Mouse (Mus musculus): Measurements from ENCODE around the gene Cadm2.

Gene Cadm2

DNA sequence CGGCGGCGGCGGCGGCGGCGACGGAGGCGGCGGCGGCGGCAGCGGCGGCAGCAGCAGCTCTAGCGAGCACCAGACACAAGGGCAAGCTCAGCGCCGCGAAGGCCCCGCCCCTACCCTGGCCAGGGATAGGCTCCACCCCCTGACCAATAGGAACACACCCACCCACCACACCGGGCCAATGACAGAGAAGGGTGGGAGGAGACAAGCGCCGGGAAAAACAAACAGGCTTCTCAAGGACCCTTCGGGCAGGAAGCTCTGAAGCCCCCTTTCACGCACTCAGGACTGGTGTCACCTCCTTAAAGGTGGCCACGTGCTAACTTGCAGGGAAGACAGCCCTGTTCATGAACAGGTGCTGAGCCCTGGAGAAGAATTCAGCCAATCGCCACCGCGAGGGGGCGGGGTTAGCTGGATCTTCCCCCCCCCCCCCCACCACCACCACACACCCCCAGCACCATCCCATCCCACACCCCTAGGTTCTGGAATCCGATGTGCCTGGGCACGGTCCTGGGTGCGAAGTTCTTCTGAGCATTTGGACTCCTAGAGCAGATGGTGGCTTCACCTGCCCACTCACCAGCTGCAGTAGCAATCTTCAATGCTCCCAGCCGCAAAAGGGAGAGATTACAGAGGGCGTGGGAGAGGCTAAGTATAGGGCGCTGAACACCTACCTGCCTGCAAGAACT, at the start of gene Cadm2:
Gene Cadm2, minus strand, starts transcription at position 83 of the 680 bp plus-strand sequence.
- DNase-seq (ENCODE audit: low read depth, low spot score): peak; percentile 90

DNA sequence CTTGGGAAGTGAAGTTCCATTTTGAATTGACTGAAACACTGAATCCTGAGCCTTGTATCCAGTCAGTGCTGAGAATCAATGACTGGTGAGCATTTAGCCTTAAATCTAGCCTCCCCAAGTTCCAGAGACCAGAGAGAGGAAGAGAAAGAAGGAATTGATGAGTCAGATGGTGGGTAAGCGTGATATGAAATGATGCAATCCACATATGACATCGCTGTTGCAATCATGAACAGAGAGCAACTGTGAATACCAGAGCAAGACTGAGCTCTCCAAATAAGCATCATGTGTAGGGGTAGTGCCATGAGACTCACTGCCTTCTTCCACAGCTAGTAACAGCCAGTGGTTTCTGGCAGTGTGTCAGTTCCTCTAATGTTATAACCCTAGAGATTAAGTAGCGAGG, 26.2 kb upstream of the Cadm2 start:
- no peak for DNase-seq (ENCODE audit: low read depth, low spot score)

DNA sequence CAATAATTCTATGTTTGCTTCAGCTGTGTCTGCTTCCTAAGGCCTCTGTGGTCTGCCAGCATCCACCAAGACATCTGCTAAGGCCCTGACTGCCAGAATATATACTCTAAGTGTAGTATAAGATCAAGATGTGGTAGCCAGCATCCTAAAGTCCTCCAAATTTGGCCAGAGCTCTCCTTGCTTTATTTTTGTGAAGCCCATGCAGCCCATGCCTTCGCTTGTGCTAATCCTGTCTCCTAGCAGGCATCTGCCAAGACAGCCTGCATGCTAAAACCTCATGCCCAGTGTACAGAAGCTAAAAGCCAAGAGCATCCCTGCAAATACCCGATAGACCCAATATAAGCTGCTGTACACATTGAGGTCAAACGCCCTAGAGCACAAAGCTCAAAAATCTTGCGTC, 22.9 kb upstream of the Cadm2 start:
- DNase-seq (ENCODE audit: low read depth, low spot score): no peak

DNA sequence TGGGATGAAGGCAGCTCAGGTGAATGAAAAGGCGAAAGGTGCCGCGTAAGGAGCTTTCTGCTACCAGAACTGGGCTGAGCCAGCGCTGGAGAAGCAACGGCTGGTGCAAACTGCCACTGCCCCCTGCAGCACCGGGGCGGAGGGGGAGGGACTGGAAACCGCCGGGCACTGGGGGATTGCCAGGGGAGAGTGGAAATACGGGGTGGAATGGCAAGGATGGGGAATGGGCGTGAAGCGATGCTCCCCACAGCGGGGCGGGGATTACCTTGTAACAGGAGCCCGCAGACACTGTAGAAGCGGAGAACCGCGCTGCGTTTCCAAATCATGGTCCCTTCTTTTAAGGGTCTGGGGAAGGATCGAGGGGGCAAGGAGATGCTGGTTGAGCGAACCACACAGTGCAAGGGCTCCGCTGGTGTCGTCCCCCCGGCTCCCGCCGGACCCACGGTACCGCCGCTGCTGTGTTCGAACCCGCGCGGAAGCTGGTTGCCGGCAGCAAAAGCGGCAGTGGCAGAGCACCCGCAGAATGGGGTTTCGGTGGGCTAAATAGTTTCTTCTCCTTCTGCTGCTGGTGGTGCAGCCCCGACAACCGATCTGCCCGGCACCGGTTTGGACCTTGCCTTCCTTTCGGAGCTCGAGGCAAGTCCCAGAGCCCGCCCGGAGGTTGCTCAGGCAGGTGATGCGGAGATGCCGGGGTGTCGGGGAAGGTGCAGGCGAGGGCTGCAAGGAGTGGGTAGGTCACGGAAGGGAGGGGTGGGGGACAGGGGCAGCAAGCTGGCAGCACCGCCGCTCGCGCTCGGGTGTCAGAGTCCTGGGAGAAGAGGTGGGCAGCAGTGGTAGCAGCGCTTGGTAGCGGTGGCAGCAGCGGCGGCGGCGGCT, 564 bp downstream of the Cadm2 start:
- DNase-seq (ENCODE audit: low read depth, low spot score): peak; percentile 75

DNA sequence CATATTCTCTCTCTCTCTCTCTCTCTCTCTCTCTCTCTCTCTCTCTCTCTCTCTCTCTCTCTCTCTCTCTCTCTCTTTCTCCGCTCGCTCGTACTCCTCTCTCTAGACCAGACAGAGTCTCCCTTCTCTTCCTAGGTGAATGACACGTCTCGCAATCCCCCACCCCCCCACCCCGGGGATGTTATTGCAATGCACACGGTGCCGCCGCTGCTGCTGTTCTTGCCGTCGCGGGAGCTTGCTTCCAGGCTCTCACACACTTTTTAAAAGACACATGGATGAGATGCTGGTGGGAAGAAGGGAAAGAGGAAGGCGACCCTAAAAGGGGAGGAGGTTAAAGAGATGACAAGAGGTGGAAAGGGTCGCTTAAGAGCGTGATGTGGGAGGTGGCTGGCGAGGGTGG, 1.3 kb downstream of the Cadm2 start:
- DNase-seq (ENCODE audit: low read depth, low spot score): no peak

DNA sequence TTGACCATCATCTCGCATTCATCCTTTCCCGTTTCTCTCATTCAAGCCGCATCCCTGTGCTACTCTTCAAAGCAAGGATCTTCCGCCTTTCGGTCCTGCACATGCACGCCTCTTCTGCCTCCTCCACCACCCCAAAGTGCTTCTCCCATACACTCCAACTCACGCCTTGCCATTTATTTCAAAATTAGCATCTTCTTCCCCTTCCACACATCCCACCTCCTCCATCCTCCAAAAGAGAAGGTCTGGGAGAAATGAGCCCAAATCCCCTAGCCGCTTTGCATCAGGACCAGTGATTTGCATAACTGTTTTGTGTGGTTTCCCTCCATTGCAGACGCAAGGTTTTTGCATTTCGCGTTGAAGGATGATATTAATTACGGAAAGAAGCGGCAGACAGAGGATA, 1.9 kb downstream of the Cadm2 start:
- no peak for DNase-seq (ENCODE audit: low read depth, low spot score)

DNA sequence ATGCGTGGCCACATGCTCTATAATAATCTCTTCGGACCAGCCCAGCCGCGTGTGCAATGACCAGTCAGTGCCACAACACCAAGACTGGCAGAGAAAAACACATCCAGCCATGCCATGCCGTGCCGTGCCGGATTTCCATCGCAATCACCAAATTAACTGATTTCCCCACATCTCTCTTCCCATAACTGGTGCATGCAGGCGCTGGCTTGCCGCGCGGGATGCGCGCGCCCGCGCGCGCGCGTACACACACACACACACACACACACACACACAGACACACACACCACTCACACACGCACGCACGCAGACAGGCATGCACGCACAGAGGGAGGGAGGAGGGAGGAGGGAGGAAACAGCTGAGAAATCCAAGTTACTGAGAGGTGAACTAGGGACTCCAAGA, 2.9 kb downstream of the Cadm2 start:
- peak; percentile 72 for DNase-seq (ENCODE audit: low read depth, low spot score)

DNA sequence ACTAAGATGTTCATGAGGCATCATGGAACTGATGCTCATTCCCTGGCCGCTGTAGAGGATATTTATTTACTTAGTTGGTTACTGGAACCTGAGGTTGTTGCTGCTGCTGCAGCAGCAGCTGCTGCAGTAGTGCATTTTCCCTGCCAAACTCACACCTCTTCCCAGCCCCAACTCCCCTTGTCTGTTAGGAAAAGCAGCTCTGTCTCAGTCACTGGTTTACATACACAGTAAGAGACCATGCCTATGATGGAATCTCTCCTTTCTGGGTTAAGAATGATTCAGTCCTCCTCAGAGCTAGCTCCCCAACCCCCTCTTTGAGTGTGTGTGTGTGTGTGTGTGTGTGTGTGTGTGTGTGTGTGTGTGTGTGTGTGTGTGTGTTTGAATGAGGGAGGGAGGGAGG, 3.5 kb downstream of the Cadm2 start:
- no peak for DNase-seq (ENCODE audit: low read depth, low spot score)

DNA sequence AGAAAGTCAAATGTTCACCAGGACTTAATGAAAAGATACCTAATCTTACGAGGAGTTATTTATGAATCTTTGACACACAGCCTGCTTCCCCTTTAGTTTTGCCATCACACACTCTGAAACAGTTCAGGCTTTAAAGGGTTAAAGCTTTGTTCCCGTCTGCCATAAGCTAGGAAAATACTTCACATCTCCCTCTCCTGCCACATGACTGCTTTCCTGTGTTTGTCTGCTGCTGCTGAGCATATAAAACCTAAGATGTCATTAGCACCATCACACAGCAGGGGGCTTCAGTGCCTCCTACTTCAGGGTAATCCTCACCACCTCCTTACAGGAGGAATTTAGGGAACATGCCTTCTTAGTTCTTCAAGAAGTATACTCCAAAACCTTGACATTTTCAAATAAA, 6.8 kb downstream of the Cadm2 start:
- no peak for DNase-seq (ENCODE audit: low read depth, low spot score)

DNA sequence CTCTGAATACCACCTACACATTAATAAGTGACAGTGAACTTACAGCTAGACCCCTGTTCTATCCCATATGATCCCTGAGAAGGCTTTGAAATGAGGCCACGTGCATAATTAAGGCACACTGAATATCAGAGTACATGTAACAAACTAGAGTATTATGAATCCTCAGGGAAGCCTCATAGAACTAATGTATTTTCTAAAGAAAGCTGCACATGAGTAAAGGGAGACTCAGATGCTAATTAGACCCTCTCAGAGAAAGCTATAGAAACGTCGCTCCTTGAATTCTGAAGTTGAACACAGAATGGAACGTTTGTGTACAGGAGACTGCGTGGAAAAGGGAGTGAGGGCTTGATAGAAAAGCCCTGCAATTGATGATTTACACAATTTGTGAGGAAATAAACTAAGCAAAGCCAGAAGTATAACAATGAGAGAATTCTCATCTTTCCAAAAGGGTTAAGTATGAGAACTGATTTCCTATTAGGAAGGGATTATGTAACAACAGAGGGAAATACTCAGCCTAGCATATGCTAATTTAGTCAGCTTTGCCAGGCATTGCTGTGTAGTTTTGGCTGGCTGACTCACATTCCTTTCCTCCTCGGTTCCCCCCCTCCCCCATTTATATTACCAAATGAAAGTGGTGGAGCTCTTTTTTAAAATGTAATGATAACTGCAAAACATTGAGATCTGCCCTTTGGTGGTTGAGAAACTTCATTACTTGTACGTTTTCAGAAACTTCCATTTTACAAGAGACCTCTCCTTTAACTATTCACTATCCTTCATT, 9.6 kb downstream of the Cadm2 start:
- DNase-seq (ENCODE audit: low read depth, low spot score): no peak

DNA sequence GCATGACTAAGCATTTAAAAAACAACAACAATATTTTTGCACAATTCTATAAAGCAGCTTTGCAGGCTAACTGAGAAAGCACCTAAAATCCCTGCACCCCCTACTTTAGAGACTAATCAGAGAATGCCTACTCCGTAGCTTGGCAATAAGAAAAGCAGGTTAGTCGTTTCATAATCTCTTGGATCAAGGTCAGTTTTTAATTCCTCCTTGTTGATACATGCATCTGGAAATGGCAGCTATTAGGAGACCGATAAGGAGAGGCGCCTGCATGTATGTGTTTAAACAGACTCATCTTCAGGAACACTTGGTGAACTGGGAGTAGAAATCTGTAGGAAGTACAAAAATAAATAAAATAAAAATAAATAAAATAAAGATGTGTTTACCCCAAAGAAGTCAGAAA, 11.6 kb downstream of the Cadm2 start:
- DNase-seq (ENCODE audit: low read depth, low spot score): no peak

DNA sequence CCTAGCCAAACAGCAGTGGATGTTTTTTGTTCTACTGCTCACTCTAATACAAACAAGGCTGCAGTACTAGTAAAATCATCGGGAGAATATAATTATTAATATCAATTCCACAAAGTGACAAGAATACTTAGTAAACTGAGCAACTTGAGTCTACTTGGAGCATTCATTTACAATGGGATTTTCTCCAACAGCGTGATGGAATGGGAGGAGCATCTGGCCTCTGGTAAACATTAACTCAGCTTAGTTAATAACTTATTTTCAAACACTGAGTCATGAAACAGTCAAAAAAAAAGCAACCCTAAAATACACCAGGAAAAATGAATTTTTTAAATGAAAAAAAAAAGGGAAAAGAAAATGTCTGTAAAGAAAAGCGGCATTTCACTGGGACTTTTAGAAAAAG, 12.2 kb downstream of the Cadm2 start:
- DNase-seq (ENCODE audit: low read depth, low spot score): no peak

DNA sequence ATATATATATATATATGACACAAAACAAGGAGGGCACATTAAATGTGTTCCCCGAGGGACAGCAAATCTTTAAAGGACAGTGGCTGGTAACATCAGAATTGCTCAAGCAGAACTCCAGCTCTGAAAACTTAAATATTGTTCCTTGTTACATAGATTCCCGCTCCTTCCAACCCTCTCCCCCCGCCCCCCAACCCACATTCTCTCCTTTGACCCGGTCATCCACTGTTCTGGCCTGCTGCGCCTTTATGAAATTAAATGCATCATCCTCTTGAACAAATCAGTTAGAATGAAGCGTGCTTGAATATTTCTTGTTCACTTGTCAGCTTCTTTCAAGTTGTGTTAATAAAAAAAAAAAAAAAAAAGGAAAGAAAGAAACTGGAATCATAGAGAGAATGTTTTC, 15.0 kb downstream of the Cadm2 start:
- no peak for DNase-seq (ENCODE audit: low read depth, low spot score)

DNA sequence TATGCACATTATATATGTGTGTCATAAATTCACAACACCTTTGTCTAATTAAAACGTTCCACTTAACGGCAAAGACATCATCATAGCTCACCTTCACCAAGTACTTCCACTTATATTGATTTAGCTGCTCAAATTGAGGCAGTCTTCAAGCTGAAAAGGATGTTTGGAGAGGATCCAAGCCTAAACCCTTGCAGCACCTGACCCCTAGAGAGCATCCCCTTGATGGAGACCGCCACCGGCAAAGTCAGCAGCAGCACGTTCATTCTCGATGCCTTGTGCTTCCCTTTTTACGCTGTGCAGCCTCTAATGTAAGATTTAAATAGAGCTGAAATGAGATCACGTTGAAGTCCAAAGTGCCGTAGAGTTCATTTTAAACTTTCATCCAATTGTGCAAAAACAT, 20.7 kb downstream of the Cadm2 start:
- DNase-seq (ENCODE audit: low read depth, low spot score): no peak

DNA sequence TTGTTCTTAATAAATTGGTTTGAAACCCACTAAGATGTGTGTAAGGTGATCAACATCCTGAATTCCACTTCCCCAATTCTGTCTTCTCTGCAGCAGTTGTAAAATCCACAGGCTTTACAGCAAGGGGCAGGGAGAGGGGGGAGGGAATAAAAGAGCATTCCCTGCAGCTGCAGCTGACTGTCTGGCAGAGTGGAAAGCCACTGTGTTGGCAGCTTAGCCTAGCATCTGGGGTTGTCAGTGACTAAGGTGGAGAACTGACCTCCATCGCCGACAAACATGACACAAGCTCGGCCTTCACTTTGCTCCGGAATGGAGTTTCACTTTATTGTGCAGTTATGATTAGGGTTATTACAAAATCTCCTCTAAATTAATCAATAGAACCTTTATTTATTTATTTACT, 21.9 kb downstream of the Cadm2 start:
- no peak for DNase-seq (ENCODE audit: low read depth, low spot score)

DNA sequence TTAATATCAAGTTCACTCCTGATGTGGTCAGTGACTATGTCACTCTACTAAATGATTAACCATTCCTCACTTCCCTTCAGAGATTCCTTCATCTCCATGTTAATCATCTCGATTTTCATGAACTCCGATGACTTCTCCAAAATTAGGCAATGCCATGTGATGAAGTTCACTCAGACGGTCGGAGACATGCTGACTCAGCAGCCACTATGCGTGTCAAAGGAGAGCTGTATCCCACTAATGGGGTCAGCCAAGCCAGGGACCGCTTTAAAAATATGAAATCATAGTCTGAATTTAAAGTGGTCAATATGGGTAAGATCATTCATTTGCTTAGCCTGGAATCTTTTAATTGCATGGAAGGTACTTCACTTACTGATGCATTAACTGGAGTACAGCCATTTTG, 29.7 kb downstream of the Cadm2 start:
- no peak for DNase-seq (ENCODE audit: low read depth, low spot score)

DNA sequence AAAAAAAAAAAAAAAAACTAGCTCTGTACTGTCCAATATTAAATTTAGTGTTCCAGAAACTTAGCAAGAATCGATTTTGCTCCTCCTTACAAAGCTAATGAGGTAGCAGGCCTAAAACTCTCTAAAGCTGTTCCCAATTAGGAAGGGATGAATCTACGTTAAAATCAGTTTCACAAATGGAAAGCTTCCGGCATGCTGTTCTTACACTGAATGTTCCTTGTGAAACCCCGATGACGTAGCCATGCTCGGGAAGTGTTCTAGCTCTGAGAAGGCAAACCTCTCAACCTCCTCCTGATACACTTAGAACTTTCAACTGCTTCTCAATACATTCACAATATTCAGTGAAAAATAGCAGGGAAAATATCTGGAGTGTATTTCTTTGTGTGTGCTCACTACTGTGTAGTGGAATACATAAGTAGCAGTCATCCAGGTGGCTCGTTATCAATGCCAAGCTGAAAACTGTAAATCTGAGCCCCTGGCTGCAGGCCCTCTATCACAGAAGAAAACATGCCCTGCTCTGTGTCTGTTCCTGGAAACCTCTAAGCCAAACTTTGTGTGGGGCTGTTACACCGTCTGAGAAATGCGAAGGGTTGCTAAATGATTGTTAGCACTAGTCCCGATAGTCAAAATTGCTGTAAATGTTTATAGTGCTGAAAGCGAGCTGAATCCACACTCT, 41.7 kb downstream of the Cadm2 start:
- no peak for DNase-seq (ENCODE audit: low read depth, low spot score)

DNA sequence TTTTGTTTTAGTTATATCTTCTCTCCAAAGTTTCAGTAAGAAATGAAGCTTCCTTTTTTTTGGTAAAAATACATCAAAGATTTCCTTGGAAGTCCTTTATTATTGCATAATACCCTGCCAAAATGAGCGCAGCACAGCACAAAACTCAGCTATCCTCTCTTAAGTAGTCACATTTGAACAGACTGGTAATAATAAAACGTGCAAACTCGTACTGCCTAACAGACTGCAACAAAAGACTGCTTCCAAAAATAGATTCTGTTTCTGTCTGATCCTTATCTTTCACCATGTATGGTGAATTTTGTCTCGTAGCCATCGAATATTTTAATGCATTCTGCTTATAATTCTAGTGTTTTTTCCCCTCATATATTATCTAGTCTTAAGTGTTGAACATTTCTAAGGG, 45.2 kb downstream of the Cadm2 start:
- DNase-seq (ENCODE audit: low read depth, low spot score): no peak

DNA sequence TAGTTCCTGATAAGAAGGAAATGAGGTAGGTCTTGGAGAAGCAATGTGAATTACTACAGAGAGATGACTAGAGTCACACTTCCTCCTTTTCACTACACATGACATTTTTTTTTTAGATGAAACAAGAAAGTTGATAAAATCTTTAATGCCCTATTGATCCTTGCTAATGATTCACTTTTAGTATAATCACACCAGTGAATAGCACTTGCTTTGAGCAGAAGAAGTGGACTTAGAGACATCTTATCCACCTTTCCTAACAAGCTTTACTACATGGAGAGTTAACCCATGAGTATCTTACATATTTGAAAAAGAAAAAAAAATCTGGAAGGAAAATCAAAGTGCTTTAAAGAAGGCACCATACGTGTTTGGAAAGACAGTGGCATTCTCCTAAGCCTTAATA, 93.7 kb downstream of the Cadm2 start:
- no peak for DNase-seq (ENCODE audit: low read depth, low spot score)

DNA sequence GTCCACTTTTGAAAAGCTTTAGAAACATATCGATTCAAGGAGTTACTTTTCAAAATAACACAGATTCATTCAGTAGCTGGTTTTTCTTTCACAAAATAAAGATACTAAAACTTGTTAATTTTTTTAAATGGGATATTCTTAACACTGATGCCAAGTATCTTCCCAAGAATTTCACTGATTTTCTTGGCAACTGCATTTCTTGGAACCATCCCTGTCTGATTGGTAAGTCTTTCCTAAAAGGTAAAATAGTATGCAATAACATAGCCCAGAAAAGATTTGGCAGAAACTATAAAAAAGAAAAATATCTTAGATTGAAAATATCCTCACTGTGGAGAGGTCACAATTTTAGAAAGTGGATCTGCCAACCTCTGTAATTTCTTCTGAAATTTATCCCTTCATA, 95.8 kb downstream of the Cadm2 start:
- no peak for DNase-seq (ENCODE audit: low read depth, low spot score)

DNA sequence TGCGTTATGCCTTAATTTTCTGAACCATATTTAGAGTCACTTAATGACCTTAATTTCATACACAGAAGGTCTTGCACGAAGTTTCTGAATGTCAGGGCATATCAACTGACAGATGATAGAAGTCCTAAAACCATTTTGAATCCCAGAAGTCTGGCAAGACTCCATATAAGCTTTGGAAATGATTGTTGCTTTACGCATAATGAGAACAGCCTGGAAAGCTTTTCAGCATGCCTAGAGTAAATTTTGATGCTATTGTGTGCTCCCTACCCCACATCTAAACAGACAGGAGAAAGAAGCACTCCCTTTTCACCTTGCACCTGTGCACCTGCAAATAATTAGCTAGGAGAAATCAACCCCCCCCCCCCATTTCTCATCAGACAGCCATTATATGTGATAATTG, 102.4 kb downstream of the Cadm2 start:
- DNase-seq (ENCODE audit: low read depth, low spot score): no peak

DNA sequence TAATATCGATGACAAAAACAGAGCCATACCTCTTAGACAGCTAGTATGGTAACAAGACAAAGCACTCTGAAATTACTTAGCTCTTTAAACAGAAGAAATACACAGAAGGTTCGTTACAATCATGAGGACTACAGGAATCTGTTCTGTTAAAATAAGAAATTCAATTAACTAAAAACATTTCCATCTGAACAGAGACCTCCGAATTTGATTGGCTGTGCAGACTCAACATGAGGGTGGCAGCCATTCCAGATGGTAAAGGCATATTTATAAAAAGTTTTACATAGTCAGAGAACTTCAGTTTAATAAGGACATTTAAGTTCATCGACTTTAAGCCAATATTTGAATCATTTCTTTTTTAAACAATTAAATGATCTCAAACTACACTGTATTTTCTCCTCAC, 105.2 kb downstream of the Cadm2 start:
- DNase-seq (ENCODE audit: low read depth, low spot score): no peak
